Mouse (Mus musculus) hindbrain, embryonic 15.5 days (tissue): Measurements from ENCODE around the gene Gzmb. TPM values are rescaled to one million over a fixed set of nuclear protein-coding genes. Genes with fewer than 3 reads are reported as not detected.
"Not testable (repeated sequence)": the region's sequence is repeated elsewhere in the genome, so short reads cannot be mapped to it uniquely, and the experiment has no call there.

Experiments
- ATAC-seq: fragments of 200-750 bp; cut with Nextera tagmentation; 2 replicates; pipeline ENCODE4 v1.8.0; 2017; ENCODE audit warnings: low read depth, moderate number of reproducible peaks, moderate TSS enrichment; ENCODE audit not compliant: low FRiP score
- H3K27ac ChIP-seq: fragments of 300-500 bp; sonication (generic); replicated peaks from 2 replicates; pipeline ENCODE4 v1.5.1; 2015; ENCODE audit warnings: mild to moderate bottlenecking, inconsistent platforms
- H3K27me3 ChIP-seq: fragments of 300-500 bp; sonication (generic); 2 replicates; pipeline ENCODE4 v1.6.1; 2015; ENCODE audit warnings: control low read depth, inconsistent platforms
- H3K36me3 ChIP-seq: fragments of 300-500 bp; sonication (generic); 2 replicates; pipeline ENCODE4 v1.6.1; 2015; ENCODE audit warnings: control low read depth, inconsistent platforms
- H3K4me1 ChIP-seq: fragments of 300-500 bp; sonication (generic); replicated peaks from 2 replicates; pipeline ENCODE4 v1.6.1; 2015; ENCODE audit warnings: control low read depth, inconsistent platforms
- H3K4me2 ChIP-seq: fragments of 300-500 bp; sonication (generic); 2 replicates; pipeline ENCODE4 v1.6.1; 2015; ENCODE audit warnings: moderate library complexity, mild to moderate bottlenecking, inconsistent platforms
- H3K4me3 ChIP-seq: fragments of 300-500 bp; sonication (generic); 2 replicates; pipeline ENCODE4 v1.5.1; 2015; ENCODE audit warnings: mild to moderate bottlenecking, inconsistent platforms
- H3K9ac ChIP-seq: fragments of 300-500 bp; sonication (generic); 2 replicates; pipeline ENCODE4 v1.6.1; 2015; ENCODE audit warnings: inconsistent platforms
- H3K9me3 ChIP-seq: fragments of 300-500 bp; sonication (generic); 2 replicates; pipeline ENCODE4 v1.6.1; 2016; ENCODE audit warnings: control low read depth, inconsistent platforms
- WGBS: fragments of 180-500 bp; shearing (Covaris S2); methylation state at CpG from one replicate; pipeline ENCODE4 v1.1.7; 2015; 5-methylcytosine and 5-hydroxymethylcytosine counted together
- polyA plus RNA-seq: library from polyadenylated mRNA; unstranded; fragments of >200 nt; fragmentation: Nextera tagmentation; extraction: Ambion mirVana; gene quantifications from 2 replicates; pipeline ENCODE4 v1.2.1, GENCODE M21; 2015

The Gzmb gene
- not detected in 2 replicates for polyA plus RNA-seq

DNA sequence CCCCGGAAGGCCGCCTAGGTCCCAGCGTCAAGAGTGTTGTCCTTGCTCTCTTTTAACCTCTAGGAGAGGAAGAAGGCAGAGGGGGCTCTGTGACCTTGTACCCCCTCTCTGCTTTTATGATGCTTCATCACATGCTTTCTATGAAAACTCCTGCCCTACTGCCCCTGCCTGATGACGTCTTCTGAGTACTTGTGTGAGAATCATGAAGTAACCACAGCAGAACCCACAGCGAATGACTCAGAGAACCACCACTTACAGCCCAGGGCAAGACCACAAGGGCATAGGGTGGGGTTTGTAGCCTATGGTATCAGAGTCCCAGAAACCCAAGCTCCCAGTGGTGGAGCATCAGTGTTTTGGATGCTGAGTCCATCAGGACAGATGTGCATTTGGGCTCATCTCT is at the start of gene Gzmb:
Gene Gzmb (minus strand): TSS at position 108 of the 400 bp plus-strand sequence.
- Histone ChIP-seq H3K4me2 (no peak within 1 kb of the TSS), H3K4me3 (no peak within 1 kb of the TSS), H3K9me3 (no peaks in the 10 kb centered on the region), H3K9ac (no peak within 1 kb of the TSS), H3K4me1 (no peaks in the 10 kb centered on the region), H3K27me3 (no peaks in the 10 kb centered on the region), H3K27ac (no peak within 1 kb of the TSS), H3K36me3 (no peaks in the 10 kb centered on the region)
- 93% methylated on average over 5 of the region's 5 CpGs for WGBS
- ATAC-seq: no peak

- not testable (repeated sequence) for H3K27me3 ChIP-seq, H3K36me3 ChIP-seq, ATAC-seq, H3K9ac ChIP-seq, H3K4me3 ChIP-seq, H3K9me3 ChIP-seq, H3K27ac ChIP-seq, H3K4me2 ChIP-seq, H3K4me1 ChIP-seq
These were observed 49.7 kb upstream of the Gzmb start for GRCm38 (mm10) chr14:56311801-56312200.

DNA sequence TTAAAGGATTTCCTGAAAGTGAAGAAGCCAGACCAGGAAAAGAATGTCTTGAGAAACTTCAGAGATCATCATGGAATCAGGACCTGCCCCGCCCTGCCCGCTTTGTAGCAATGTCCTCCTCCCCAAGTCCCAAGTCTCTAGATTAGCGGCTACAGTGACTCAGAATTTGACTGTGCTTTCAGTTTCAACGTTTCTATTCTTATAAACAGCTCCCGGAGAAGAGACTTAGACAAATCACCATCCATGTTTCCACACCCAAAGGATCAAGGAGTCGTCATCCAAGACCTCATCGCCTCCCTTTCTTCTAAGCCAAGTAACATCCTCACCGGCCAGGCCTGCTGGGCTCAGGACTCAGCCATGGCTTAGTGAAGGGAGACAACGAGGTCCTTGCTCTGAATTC is 48.2 kb upstream of the Gzmb start:
- WGBS: 87% methylated on average over 9 of the region's 9 CpGs
- H3K9me3 ChIP-seq: no peaks in the 10 kb centered on the region
- H3K36me3 ChIP-seq: no peaks in the 10 kb centered on the region
- no peak overlapping the region for H3K27ac ChIP-seq
- no peak overlapping the region for H3K9ac ChIP-seq
- no peak overlapping the region for H3K4me3 ChIP-seq
- no peaks in the 10 kb centered on the region for H3K27me3 ChIP-seq
- ATAC-seq: no peak
- no peaks in the 10 kb centered on the region for H3K4me1 ChIP-seq
- H3K4me2 ChIP-seq: no peak overlapping the region

- 0 out of 2 replicates have a peak, but pooled peaks have one; percentile 56 for ATAC-seq
- H3K9me3 ChIP-seq: no peaks in the 10 kb centered on the region
- no peak overlapping the region for H3K27ac ChIP-seq
- H3K4me3 ChIP-seq: no peak overlapping the region
- 1% methylated on average over 4 of the region's 4 CpGs for WGBS
- H3K27me3 ChIP-seq: no peaks in the 10 kb centered on the region
- H3K36me3 ChIP-seq: no peaks in the 10 kb centered on the region
- H3K4me1 ChIP-seq: no peaks in the 10 kb centered on the region
- no peak overlapping the region for H3K9ac ChIP-seq
- no peak overlapping the region for H3K4me2 ChIP-seq
These were observed 42.1 kb upstream of the Gzmb start for GRCm38 (mm10) chr14:56304149-56304548.

- H3K4me3 ChIP-seq: no peak overlapping the region
- H3K27me3 ChIP-seq: no peaks in the 10 kb centered on the region
- H3K9ac ChIP-seq: no peak overlapping the region
- no peaks in the 10 kb centered on the region for H3K36me3 ChIP-seq
- H3K4me2 ChIP-seq: no peak overlapping the region
- H3K4me1 ChIP-seq: no peaks in the 10 kb centered on the region
- no peak for ATAC-seq
- no peak overlapping the region for H3K27ac ChIP-seq
- WGBS: 71% methylated on average over 10 of the region's 10 CpGs
- H3K9me3 ChIP-seq: no peaks in the 10 kb centered on the region
These were observed 41.5 kb upstream of the Gzmb start for GRCm38 (mm10) chr14:56303506-56304025.

GRCm38 (mm10) chr14:56302091-56302490 is 40.0 kb upstream of the Gzmb start:
- Histone ChIP-seq H3K9me3 (no peaks in the 10 kb centered on the region), H3K27me3 (no peaks in the 10 kb centered on the region), H3K36me3 (no peaks in the 10 kb centered on the region), H3K4me2 (no peak overlapping the region), H3K9ac (no peak overlapping the region), H3K4me1 (no peaks in the 10 kb centered on the region), H3K4me3 (no peak overlapping the region), H3K27ac (no peak overlapping the region)
- 91% methylated on average over 3 of the region's 3 CpGs for WGBS
- ATAC-seq: no peak

DNA sequence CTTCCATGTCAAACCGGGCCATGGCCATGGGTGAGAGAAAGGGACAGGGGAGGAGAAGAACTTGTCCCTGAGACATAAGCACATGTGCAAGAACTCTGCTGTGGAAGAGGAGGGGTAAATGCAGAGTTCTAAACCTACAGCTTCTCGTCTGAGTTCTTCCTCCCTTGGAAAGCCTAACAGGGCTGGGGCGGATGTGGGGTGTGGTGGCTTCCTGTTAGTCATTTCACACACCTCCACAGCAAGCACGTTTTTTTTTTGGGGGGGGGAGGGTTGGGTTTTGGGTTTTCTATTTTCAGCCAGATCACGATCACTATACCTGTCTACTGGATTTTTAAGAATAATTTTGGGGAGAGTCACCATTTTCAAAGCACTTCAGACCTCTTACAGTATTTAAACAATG is 34.7 kb upstream of the Gzmb start:
- 76% methylated on average over 5 of the region's 5 CpGs for WGBS

DNA sequence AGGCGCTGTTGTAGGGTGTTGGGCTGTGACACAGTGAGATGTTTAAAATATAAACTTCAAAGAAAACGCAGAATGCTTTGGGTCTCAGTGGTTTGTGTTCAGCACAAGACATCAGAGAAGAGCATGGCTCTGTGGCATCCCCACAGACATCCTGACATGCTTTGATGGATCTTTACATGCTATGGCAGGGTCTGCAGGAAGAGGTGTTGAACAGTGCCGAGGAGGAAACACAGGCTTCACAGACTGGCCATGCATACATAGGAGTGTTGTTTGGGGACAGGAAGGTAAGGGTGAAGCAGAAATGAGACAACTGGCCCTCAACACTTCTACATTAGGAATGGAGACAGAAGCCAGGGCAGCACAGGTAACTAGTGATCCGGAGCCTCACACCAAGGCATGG is 34.0 kb upstream of the Gzmb start:
- no peaks in the 10 kb centered on the region for H3K9me3 ChIP-seq
- WGBS: 83% methylated on average over 4 of the region's 4 CpGs
- no peaks in the 10 kb centered on the region for H3K36me3 ChIP-seq
- no peaks in the 10 kb centered on the region for H3K27me3 ChIP-seq
- no peak overlapping the region for H3K9ac ChIP-seq
- H3K4me3 ChIP-seq: no peak overlapping the region
- H3K27ac ChIP-seq: no peak overlapping the region
- no peaks in the 10 kb centered on the region for H3K4me1 ChIP-seq
- no peak overlapping the region for H3K4me2 ChIP-seq
- no peak for ATAC-seq

More for the DNA sequence above, 34.7 kb upstream of the Gzmb start:
- no peak for ATAC-seq
- Histone ChIP-seq H3K4me1 (no peaks in the 10 kb centered on the region), H3K4me3 (no peak overlapping the region), H3K36me3 (no peaks in the 10 kb centered on the region), H3K27ac (no peak overlapping the region), H3K9me3 (no peaks in the 10 kb centered on the region), H3K4me2 (no peak overlapping the region), H3K9ac (no peak overlapping the region), H3K27me3 (no peaks in the 10 kb centered on the region)

DNA sequence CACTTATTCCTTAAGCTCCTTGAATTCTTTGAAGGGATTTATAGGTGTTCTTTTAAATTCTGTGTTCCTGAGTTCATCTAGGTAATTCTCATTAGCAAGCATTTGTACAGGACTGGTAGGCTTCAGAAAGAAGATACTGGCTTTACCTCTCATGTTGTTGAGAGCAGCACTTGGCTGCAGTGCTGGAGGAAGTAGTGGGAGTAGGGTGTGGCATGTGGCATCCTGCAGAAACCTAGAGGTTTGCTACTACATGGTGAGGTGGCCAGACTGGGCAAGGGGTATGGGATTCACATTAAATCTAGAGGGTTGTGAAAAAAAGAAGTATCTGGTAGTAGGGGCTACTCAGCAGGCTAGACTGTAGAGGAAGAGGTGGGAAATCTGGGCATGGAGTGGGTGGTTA is 31.1 kb upstream of the Gzmb start:
- Histone ChIP-seq H3K36me3 (no peaks in the 10 kb centered on the region), H3K9ac (no peak overlapping the region), H3K9me3 (no peaks in the 10 kb centered on the region), H3K4me1 (no peaks in the 10 kb centered on the region), H3K27me3 (no peaks in the 10 kb centered on the region), H3K4me2 (no peak overlapping the region), H3K27ac (no peak overlapping the region), H3K4me3 (no peak overlapping the region)
- no peak for ATAC-seq

DNA sequence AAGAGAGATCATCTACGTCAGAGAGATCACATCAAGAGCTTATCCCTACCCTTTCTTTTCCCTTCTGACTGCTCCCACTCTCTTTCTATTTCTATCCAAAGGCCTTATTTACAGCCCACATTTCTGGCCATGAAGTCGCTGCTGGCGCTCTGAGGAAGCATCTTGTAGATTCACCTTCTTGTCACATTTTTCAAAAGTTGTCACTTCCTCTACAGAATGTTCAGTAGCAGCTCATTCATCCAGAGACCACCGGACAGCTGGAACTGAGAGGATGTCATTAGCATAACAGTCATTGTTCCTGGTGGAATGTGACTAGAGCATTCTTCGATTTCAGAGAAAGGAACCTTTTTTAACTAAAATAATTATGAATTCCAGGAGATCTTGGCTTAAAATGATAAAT is 26.6 kb upstream of the Gzmb start:
- Histone ChIP-seq H3K4me1 (no peaks in the 10 kb centered on the region), H3K36me3 (no peaks in the 10 kb centered on the region), H3K9ac (no peak overlapping the region), H3K4me2 (no peak overlapping the region), H3K27me3 (no peaks in the 10 kb centered on the region), H3K4me3 (no peak overlapping the region), H3K27ac (no peak overlapping the region), H3K9me3 (no peaks in the 10 kb centered on the region)
- no peak for ATAC-seq
- WGBS: 38% methylated on average over 5 of the region's 5 CpGs

GRCm38 (mm10) chr14:56287806-56288205 is 25.7 kb upstream of the Gzmb start:
- no peak for ATAC-seq
- Histone ChIP-seq H3K9ac (no peak overlapping the region), H3K36me3 (no peaks in the 10 kb centered on the region), H3K27ac (no peak overlapping the region), H3K4me2 (no peak overlapping the region), H3K27me3 (no peaks in the 10 kb centered on the region), H3K9me3 (no peaks in the 10 kb centered on the region), H3K4me3 (no peak overlapping the region), H3K4me1 (no peaks in the 10 kb centered on the region)
- WGBS: 73% methylated on average over 5 of the region's 5 CpGs

DNA sequence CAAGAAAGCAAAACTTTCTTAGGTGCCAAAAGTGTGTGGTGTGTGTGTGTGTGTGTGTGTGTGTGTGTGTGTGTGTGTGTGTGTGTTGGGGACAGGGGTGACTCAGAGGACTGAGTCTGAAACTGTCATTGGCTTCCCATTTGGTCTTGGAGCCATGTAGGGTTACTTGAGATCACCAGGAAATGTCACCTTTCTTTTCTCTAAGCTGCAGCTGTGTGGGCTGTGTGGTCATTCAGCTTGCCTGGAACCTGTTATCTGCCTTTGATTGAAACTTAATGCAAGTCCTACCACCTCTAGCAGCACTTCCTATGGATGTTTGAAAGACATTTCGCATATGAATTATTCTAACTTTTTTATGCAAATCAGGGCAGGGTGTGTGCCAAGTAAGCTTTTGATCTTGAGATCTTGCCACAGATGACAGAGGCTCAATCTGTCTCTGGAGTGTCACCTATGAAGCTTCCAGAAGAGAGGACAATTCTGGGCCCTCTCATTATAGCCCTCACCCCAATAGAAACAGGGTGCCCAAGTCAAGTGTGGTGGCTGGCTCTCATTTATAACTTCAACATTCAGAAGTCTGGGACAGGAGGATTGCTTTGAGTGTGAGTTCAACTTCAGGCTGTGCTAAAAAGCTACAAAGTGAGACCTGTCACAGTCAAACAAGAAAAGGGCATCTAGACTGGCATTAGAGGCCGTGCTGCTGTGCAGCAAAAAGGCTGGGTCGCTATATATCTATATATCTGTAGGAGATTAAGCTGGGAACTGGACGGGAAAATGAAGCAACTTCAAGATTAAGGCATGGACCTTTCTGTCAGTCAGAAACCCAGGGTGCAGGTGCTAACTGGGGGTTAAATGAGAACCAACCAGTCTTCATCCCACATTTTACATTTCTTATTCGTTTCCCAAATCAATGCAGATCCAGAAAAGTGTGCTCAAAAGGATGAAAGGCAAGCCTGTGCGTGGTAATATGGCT is 22.6 kb upstream of the Gzmb start:
- no peaks in the 10 kb centered on the region for H3K36me3 ChIP-seq
- H3K4me2 ChIP-seq: no peak overlapping the region
- H3K4me3 ChIP-seq: no peak overlapping the region
- H3K9me3 ChIP-seq: no peaks in the 10 kb centered on the region
- 89% methylated on average over 6 of the region's 6 CpGs for WGBS
- no peaks in the 10 kb centered on the region for H3K27me3 ChIP-seq
- H3K27ac ChIP-seq: no peak overlapping the region
- H3K4me1 ChIP-seq: no peaks in the 10 kb centered on the region
- ATAC-seq: no peak
- no peak overlapping the region for H3K9ac ChIP-seq
